Mouse (Mus musculus): ENCODE data around the gene Fat2. TPM values are rescaled to one million over a fixed set of nuclear protein-coding genes. Genes with fewer than 3 reads are reported as not detected.

The Fat2 gene
- total RNA-seq, 2 experiments from 2014 or later: 0.38 to 0.43 TPM

- DNase-seq (ENCODE audit: low spot score in 2 of 2): peak; percentile 73 to 74
Observed at GRCm38 (mm10) chr11:55240556-55240955, 95.8 kb downstream of the Fat2 start.

- DNase-seq (ENCODE audit: low spot score in 2 of 2): no peak
Observed at GRCm38 (mm10) chr11:55239496-55239895, 96.9 kb downstream of the Fat2 start.

- DNase-seq (ENCODE audit: low spot score in 2 of 2): no peak
Observed at GRCm38 (mm10) chr11:55236815-55237214, 99.5 kb downstream of the Fat2 start.

- DNase-seq (ENCODE audit: low spot score in 2 of 2): no peak
Observed at GRCm38 (mm10) chr11:55234791-55235190, 101.6 kb downstream of the Fat2 start.

- DNase-seq (ENCODE audit: low spot score in 2 of 2): no peak
Observed at GRCm38 (mm10) chr11:55234288-55234687, 102.1 kb downstream of the Fat2 start.

- no peak for DNase-seq (ENCODE audit: low spot score in 2 of 2)
Observed at GRCm38 (mm10) chr11:55231034-55231433, 105.3 kb downstream of the Fat2 start.

- no peak for DNase-seq (ENCODE audit: low spot score in 2 of 2)
Observed at GRCm38 (mm10) chr11:55221306-55221705, 115.1 kb downstream of the Fat2 start.

- DNase-seq (ENCODE audit: low spot score in 2 of 2): no peak
Observed at GRCm38 (mm10) chr11:55218473-55218872, 117.9 kb downstream of the Fat2 start.

GRCm38 (mm10) chr11:55217880-55218279, 118.5 kb downstream of the Fat2 start:
- no peak for DNase-seq (ENCODE audit: low spot score in 2 of 2)

GRCm38 (mm10) chr11:55217418-55217817, 118.9 kb downstream of the Fat2 start:
- no peak for DNase-seq (ENCODE audit: low spot score in 2 of 2)

- DNase-seq (ENCODE audit: low spot score in 2 of 2): no peak
Observed at GRCm38 (mm10) chr11:55216830-55217229, 119.5 kb downstream of the Fat2 start.

GRCm38 (mm10) chr11:55216061-55216460, 120.3 kb downstream of the Fat2 start:
- DNase-seq (ENCODE audit: low spot score in 2 of 2): no peak

GRCm38 (mm10) chr11:55214978-55215377, 121.4 kb downstream of the Fat2 start:
- DNase-seq (ENCODE audit: low spot score in 2 of 2): no peak

- no peak for DNase-seq (ENCODE audit: low spot score in 2 of 2)
Observed at GRCm38 (mm10) chr11:55214161-55214560, 122.2 kb downstream of the Fat2 start.

- DNase-seq (ENCODE audit: low spot score in 2 of 2): no peak
Observed at GRCm38 (mm10) chr11:55213518-55213917, 122.8 kb downstream of the Fat2 start.

- DNase-seq (ENCODE audit: low spot score in 2 of 2): no peak
Observed at GRCm38 (mm10) chr11:55209626-55210353, 126.6 kb downstream of the Fat2 start.

GRCm38 (mm10) chr11:55209032-55209431, 127.3 kb downstream of the Fat2 start:
- no peak for DNase-seq (ENCODE audit: low spot score in 2 of 2)

- DNase-seq (ENCODE audit: low spot score in 2 of 2): no peak
Observed at GRCm38 (mm10) chr11:55208001-55208690, 128.2 kb downstream of the Fat2 start.

GRCm38 (mm10) chr11:55204602-55205001, 131.8 kb downstream of the Fat2 start:
- peak; percentile 32 to 45 for DNase-seq (ENCODE audit: low spot score in 2 of 2)

- peak; percentile 99 for DNase-seq (ENCODE audit: low spot score in 2 of 2)
Observed at GRCm38 (mm10) chr11:55204159-55204596, 132.2 kb downstream of the Fat2 start, which contains the start of gene Slc36a1. Slc36a1 (plus strand) TSS chr11:55204350.
